Mouse (Mus musculus) megakaryocyte, embryonic 14.5 days (primary cell): Measurements from ENCODE around the gene Tbc1d22a.

Experiments
- FLI1 ChIP-seq: IDR thresholded peaks from 2 replicates; pipeline ENCODE4 v1.6.1; 2012; ENCODE audit warnings: low read length, inconsistent platforms, mixed read lengths
- GATA1 ChIP-seq: IDR thresholded peaks from 3 replicates; pipeline ENCODE4 v1.6.1; 2012; ENCODE audit warnings: mixed read lengths, low read length, inconsistent platforms, borderline replicate concordance

- no peak for TF ChIP-seq FLI1
- no peak for TF ChIP-seq GATA1
Observed at GRCm38 (mm10) chr15:86370846-86371245, 156.6 kb downstream of the Tbc1d22a start.
